Mouse (Mus musculus) naive thymus-derived CD4-positive, alpha-beta T cell, adult 5 months (primary cell): ENCODE results near the gene B4galt7. TPM values are rescaled to one million over a fixed set of nuclear protein-coding genes. Genes with fewer than 3 reads are reported as not detected.

Experiments used
- polyA plus RNA-seq: library from polyadenylated mRNA; unstranded; fragments of 100-300 nt; shearing (Covaris generic); gene quantifications from one replicate; pipeline ENCODE4 v1.2.1, GENCODE M21; 2017

The B4galt7 gene
- polyA plus RNA-seq = 30.1 TPM

GRCm38 (mm10) chr13:55599566-55600540, at the start of gene B4galt7:
Gene B4galt7, plus strand, starts transcription at chr13:55599896.

GRCm38 (mm10) chr13:55571027-55571751, 28.5 kb upstream of the B4galt7 start, which contains the start of gene Fam193b:
Gene Fam193b, minus strand, starts transcription at chr13:55571120.

GRCm38 (mm10) chr13:55573432-55573831, 26.3 kb upstream of the B4galt7 start, which contains the start of gene Tmed9:
Gene Tmed9, plus strand, starts transcription at chr13:55573732.

DNA sequence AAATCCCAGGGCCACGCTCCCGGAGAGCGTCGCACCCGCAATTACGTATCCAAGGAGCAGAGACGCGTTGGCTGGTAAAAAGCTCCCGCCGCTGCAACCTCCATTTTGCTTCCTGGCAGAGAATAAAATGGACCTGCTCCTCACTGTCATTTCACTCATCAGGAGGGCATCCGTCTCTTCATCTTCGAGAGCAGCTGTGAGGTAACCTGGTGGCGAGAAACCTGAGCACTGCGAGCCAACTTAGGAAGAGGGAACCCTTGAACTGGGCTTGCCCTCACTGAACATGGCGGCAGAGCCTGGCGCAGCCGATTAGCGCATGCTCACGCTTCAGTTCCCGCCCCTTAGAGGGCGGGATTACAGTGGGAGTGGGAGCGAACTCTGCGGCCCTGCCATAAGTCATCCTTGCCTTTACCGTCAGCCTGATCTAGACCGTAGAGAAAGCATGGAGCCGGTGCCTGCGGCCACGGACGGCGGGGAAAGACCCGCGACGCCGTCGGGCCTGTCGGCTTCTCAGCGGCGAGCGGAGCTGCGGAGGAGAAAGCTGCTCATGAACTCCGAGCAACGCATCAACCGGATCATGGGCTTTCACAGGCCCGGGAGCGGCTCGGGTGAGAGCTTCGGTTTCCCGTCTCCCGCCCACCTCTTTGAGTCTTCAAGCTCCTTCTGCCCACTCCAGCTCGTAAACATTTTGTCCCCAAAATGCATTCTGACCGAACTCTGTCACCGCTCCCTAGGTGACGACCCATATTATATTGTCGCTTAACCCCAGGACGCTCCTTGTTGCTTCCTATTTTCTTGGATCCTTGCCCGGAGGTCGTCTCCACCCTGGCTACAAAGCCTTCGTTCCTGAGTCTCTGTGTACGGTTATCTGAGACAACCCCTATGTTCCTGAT, 23.2 kb downstream of the B4galt7 start, which contains the start of gene Caml:
Gene Caml, plus strand, starts transcription at position 357 of the 893 bp plus-strand sequence.

DNA sequence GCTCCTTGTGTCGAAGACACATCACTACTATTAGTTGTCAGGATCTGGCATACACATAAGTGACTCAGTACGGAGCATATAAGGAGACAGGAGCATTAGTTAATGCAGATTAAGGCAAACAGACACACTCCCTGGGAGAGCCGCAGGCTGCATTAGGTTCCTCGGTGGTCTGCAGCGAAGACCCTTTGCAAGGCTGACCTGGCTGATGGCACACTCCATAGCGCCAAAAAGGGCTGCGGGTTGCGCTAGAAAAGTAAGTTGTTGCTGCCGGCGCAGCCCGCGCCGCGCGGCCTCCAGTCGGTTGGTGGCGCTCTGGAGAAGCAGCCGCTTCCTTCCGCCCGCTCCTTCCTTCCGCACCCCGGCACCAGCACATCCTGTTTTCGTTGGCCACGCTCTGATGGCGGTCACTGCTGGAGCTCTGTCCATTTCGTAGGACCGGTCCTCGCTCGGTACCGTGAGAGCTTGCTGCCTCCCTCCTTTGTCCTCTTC, 35.0 kb downstream of the B4galt7 start, which contains the start of gene Ddx46:
Gene Ddx46, plus strand, starts transcription at position 389 of the 489 bp plus-strand sequence.

Other genes with a start within 250 kb of the B4galt7 start
- gene Lman2, start 237.1 kb upstream of the B4galt7 start, polyA plus RNA-seq = 101 TPM
- 94.5 TPM for gene Rgs14, start 230.2 kb upstream of the B4galt7 start, polyA plus RNA-seq
- not detected for gene Slc34a1, start 201.7 kb upstream of the B4galt7 start, polyA plus RNA-seq
- not detected for gene Pfn3, start 184.7 kb upstream of the B4galt7 start, polyA plus RNA-seq
- gene F12, start 173.1 kb upstream of the B4galt7 start, polyA plus RNA-seq = not detected
- gene Grk6, start 154.8 kb upstream of the B4galt7 start, polyA plus RNA-seq = 480 TPM
- gene Prr7, start 135.6 kb upstream of the B4galt7 start, polyA plus RNA-seq = 3.8 TPM
- gene Dbn1, start 111.8 kb upstream of the B4galt7 start, polyA plus RNA-seq = not detected
- 6.5 TPM for gene Pdlim7, start 86.2 kb upstream of the B4galt7 start, polyA plus RNA-seq
- 0.35 TPM for gene Dok3, start 70.6 kb upstream of the B4galt7 start, polyA plus RNA-seq
- 57.7 TPM for gene Ddx41, start 63.2 kb upstream of the B4galt7 start, polyA plus RNA-seq
- gene Fam193b, start 28.8 kb upstream of the B4galt7 start, polyA plus RNA-seq = 76.0 TPM
- gene Tmed9, start 26.2 kb upstream of the B4galt7 start, polyA plus RNA-seq = 258 TPM
- 20.4 TPM for gene Caml, start 23.1 kb downstream of the B4galt7 start, polyA plus RNA-seq
- gene Ddx46, start 35.1 kb downstream of the B4galt7 start, polyA plus RNA-seq = 86.6 TPM
- 31.8 TPM for gene B230219D22Rik, start 93.2 kb downstream of the B4galt7 start, polyA plus RNA-seq
- gene Txndc15, start 114.8 kb downstream of the B4galt7 start, polyA plus RNA-seq = 36.4 TPM
- 34.5 TPM for gene Pcbd2, start 127.5 kb downstream of the B4galt7 start, polyA plus RNA-seq
- gene Catsper3, start 184.7 kb downstream of the B4galt7 start, polyA plus RNA-seq = not detected
- not detected for gene Pitx1, start 236.3 kb downstream of the B4galt7 start, polyA plus RNA-seq